Mouse (Mus musculus) kidney, adult 2 months (tissue): ENCODE data around the gene Tenm4. TPM values are rescaled to one million over a fixed set of nuclear protein-coding genes. Genes with fewer than 3 reads are reported as not detected.

Experiments
- DNase-seq: peaks from one replicate; pipeline ENCODE4 v3.0.0; 2021
- H3K27ac ChIP-seq: fragments of 200-500 bp; 2 replicates; pipeline ENCODE4 v1.5.1; 2012; ENCODE audit warnings: low read depth, low read length, control low read depth, inconsistent platforms; ENCODE audit not compliant: insufficient read depth
- H3K27me3 ChIP-seq: fragments of 200-500 bp; replicated peaks from 2 replicates; pipeline ENCODE4 v1.6.1; 2012; ENCODE audit warnings: mild to moderate bottlenecking, moderate library complexity, low read length, inconsistent platforms; ENCODE audit not compliant: control insufficient read depth, insufficient read depth
- H3K36me3 ChIP-seq: fragments of 200-500 bp; 2 replicates; pipeline ENCODE4 v1.6.1; 2012; ENCODE audit warnings: mild to moderate bottlenecking, moderate library complexity, low read length, inconsistent platforms; ENCODE audit not compliant: control insufficient read depth, insufficient read depth
- H3K4me1 ChIP-seq: fragments of 200-500 bp; 2 replicates; pipeline ENCODE4 v1.6.1; 2011; ENCODE audit warnings: low read length; ENCODE audit not compliant: control insufficient read depth, insufficient read depth
- H3K4me3 ChIP-seq: fragments of 200-500 bp; 2 replicates; pipeline ENCODE4 v1.5.1; 2011; ENCODE audit warnings: mild to moderate bottlenecking, low read depth, low read length, control low read depth; ENCODE audit not compliant: insufficient read depth
- CTCF ChIP-seq: fragments of 200-500 bp; conservative IDR thresholded peaks from 2 replicates; pipeline ENCODE4 v1.5.1; 2011; ENCODE audit warnings: low read depth, mild to moderate bottlenecking, control low read depth, low read length, moderate library complexity, mixed read lengths; ENCODE audit not compliant: insufficient read depth, insufficient read length
- POLR2A ChIP-seq: fragments of 200-500 bp; IDR thresholded peaks from one replicate; pipeline ENCODE4 v1.6.1; 2011; ENCODE audit warnings: low read depth, low read length, control low read depth
- WGBS: fragments of 180-500 bp; shearing (Covaris S2); methylation state at CpG from one replicate; pipeline ENCODE4 v1.1.7; 2018; 5-methylcytosine and 5-hydroxymethylcytosine counted together
- polyA plus RNA-seq: library from polyadenylated mRNA; depleted of rRNA; stranded (reverse); fragments of >200 nt; gene quantifications from 2 replicates; pipeline ENCODE4 v1.2.3, GENCODE M21; 2012

The Tenm4 gene
- polyA plus RNA-seq, 1 experiment: 3.3 TPM

DNA sequence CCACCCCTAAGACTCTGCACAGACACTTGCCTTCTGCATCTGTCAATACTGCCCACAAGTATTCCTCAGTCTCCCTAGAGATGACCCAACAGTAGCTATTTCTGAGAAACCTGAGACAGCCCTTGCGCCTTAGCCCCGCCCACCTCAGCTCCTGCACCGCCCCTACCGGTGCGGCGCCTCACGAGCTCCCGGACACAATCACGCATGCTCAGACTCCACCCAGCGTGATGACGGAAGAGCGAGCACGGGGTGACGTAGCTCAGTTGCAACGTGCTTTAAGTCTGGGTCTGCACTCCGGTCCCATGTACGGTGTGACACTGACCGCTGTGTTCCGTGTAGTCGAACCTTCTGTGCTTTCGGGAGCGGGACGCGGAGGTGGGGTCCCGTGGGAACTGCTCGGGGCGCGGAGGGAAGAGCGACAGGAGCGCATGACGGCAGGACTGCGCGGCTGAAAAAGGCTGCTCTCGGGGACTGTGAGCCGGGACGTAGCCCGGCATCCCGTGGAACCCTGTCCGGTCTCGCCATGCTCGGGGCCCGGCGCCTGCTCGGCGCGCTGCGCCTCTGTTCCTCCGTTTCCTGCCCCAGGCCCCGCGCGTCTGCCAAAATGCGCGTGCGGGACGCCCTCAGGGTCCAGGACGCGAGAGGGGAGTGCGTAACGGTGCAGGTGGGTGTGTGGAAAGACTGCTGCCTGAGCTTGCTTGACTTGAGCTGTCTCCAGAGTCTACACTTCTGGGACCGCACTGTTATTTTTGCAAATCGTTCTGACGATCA, 780.4 kb downstream of the Tenm4 start, which contains the start of gene Nars2:
Gene Nars2 (plus strand): TSS at position 225 of the 771 bp plus-strand sequence.
- Histone ChIP-seq H3K4me3 (peak within 1 kb of the TSS; percentile 87), H3K4me1 (no peaks in the 10 kb centered on the region; the same call in 1 of the 2 replicates), H3K27ac (peak within 1 kb of the TSS; percentile 69), H3K36me3 (no peaks in the 10 kb centered on the region), H3K27me3 (no peaks in the 10 kb centered on the region)
- WGBS: under 1% methylated on average over 62 of the region's 62 CpGs
- DNase-seq: peak; percentile 95
- TF ChIP-seq CTCF (peak; percentile 32; the same call in 1 of the 2 replicates), POLR2A (peak; percentile 96)

DNA sequence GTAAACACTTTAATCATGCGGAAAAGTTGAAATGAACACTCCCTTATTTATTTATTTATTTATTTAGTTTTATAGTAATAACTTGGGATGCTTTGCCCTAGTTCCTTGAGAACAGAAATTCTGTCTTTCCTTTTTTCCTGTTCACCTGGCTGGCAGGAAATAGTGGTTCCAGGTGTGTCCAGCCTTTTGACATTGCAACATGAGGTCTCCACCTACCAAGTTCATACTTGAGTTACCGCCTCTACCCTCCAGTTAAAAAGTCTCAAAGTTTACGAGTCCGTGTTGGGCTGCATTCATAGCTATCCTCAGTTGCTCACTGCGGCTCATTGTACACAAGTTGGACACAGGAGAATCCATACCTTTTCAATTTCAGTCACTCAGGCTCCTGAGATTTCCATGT, 781.0 kb downstream of the Tenm4 start:
- Histone ChIP-seq H3K4me1 (no peaks in the 10 kb centered on the region; the same call in 1 of the 2 replicates), H3K27ac (no peak overlapping the region), H3K36me3 (no peaks in the 10 kb centered on the region), H3K4me3 (peak overlapping the region; percentile 87), H3K27me3 (no peaks in the 10 kb centered on the region)
- DNase-seq: peak; percentile 36
- WGBS: 14% methylated on average over 5 of the region's 5 CpGs
- TF ChIP-seq POLR2A (no peak), CTCF (no peak)

DNA sequence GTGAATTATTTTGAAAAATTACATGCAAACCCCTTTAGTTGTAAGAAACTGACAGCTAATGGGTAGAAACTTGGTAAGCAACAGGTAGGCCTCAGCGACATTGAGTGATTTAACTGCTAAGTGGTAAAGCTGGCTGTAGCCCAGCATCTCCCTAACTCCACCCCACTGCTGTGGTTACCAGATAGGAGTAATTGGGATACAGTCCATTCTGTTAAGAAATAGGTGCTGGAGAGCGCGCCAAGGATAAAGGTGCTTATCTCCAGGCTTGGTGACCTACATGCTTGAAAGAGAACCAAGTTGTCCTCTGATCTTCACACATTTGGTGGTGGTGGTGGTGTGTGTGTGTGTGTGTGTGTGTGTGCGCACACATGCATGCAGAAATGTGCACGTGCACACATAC, 788.1 kb downstream of the Tenm4 start:
- Histone ChIP-seq H3K27me3 (no peaks in the 10 kb centered on the region), H3K27ac (no peak overlapping the region), H3K36me3 (no peaks in the 10 kb centered on the region; the same call in none of the 2 replicates), H3K4me3 (no peak overlapping the region), H3K4me1 (no peaks in the 10 kb centered on the region)
- TF ChIP-seq CTCF (no peak), POLR2A (no peak)
- 96% methylated on average over 5 of the region's 5 CpGs for WGBS
- DNase-seq: no peak
